Mouse (Mus musculus) ES-E14 (cell line): ENCODE results near the gene Retsat. TPM values are rescaled to one million over a fixed set of nuclear protein-coding genes. Genes with fewer than 3 reads are reported as not detected.

Source experiments
- DNase-seq: peaks from one replicate; pipeline ENCODE4 v3.0.0-alpha.2; 2013; ENCODE audit warnings: low read depth, low spot score
- H3K27ac ChIP-seq: 2 replicates; pipeline ENCODE4 v1.5.1; 2012; ENCODE audit warnings: low read depth, mild to moderate bottlenecking, low read length, moderate library complexity, mixed read lengths; ENCODE audit not compliant: poor library complexity, insufficient read depth, severe bottlenecking
- H3K36me3 ChIP-seq: 2 replicates; pipeline ENCODE4 v1.6.1; 2012; ENCODE audit warnings: mild to moderate bottlenecking, low read length, moderate library complexity, mixed read lengths; ENCODE audit not compliant: control insufficient read depth, poor library complexity, insufficient read depth, severe bottlenecking
- H3K4me1 ChIP-seq, 2 experiments: fragments of 150-350 bp in 1 of 2; sonication (generic) in 1 of 2; 2 replicates each; pipeline ENCODE4 v1.6.1; 2012; ENCODE audit warnings: low read length in 2 of 2, mild to moderate bottlenecking in 1 of 2, mixed read lengths in 1 of 2; ENCODE audit not compliant: control insufficient read depth in 2 of 2, insufficient read depth in 2 of 2, poor library complexity in 1 of 2
- H3K4me3 ChIP-seq, 2 experiments: fragments of 150-350 bp in 1 of 2; sonication (generic) in 1 of 2; 2 replicates each; pipeline ENCODE4 v1.5.1; 2012; ENCODE audit warnings: low read length in 2 of 2, low read depth in 1 of 2, mild to moderate bottlenecking in 1 of 2, mixed read lengths in 1 of 2; ENCODE audit not compliant: insufficient read depth in 1 of 2, poor library complexity in 1 of 2, severe bottlenecking in 1 of 2
- H3K9ac ChIP-seq: 2 replicates; pipeline ENCODE4 v1.6.1; 2012; ENCODE audit warnings: low read depth, mild to moderate bottlenecking, low read length, mixed read lengths; ENCODE audit not compliant: poor library complexity, insufficient read depth, severe bottlenecking
- H3K9me3 ChIP-seq: fragments of 150-350 bp; sonication (generic); 2 replicates; pipeline ENCODE4 v1.6.1; 2012; ENCODE audit warnings: low read depth, mild to moderate bottlenecking, low read length; ENCODE audit not compliant: control insufficient read depth, insufficient read depth
- CHD2 ChIP-seq: IDR thresholded peaks from 2 replicates; pipeline ENCODE4 v1.6.1; 2014; ENCODE audit warnings: mild to moderate bottlenecking, low read depth, low read length, inconsistent platforms
- HCFC1 ChIP-seq: IDR thresholded peaks from 2 replicates; pipeline ENCODE4 v1.6.1; 2012; ENCODE audit warnings: low read length, inconsistent platforms, borderline replicate concordance; ENCODE audit not compliant: insufficient read depth
- MAFK ChIP-seq: IDR thresholded peaks from 2 replicates; pipeline ENCODE4 v1.6.1; 2014; ENCODE audit warnings: mild to moderate bottlenecking, low read depth, low read length, inconsistent platforms; ENCODE audit not compliant: insufficient read depth
- ZC3H11A ChIP-seq: IDR thresholded peaks from 2 replicates; pipeline ENCODE4 v1.6.1; 2012; ENCODE audit warnings: low read depth, mild to moderate bottlenecking, inconsistent platforms, low read length, borderline replicate concordance
- ZNF384 ChIP-seq: IDR thresholded peaks from 2 replicates; pipeline ENCODE4 v1.6.1; 2012; ENCODE audit warnings: low read depth, low read length, inconsistent platforms
- in situ Hi-C, 2 experiments: fragments of 600-800 bp; cut with MboI; formaldehyde crosslinking; loops; one replicate each; pipeline ENCODE4 v1.15.1; 2025; ENCODE audit warnings: low sequenced_read_pairs in 2 of 2, inconsistent platforms in 1 of 2; ENCODE audit not compliant: unreplicated experiment in 2 of 2
- total RNA-seq: library from RNA; depleted of rRNA; stranded (reverse); fragments of 300-350 nt; gene quantifications from 2 replicates; pipeline ENCODE4 v1.2.3, GENCODE M21; 2012

The Retsat gene
- total RNA-seq, 1 experiment: 20.2 TPM

GRCm38 (mm10) chr6:72570644-72571397 lies 27.5 kb upstream of the Retsat start:
- Histone ChIP-seq H3K4me3 (no peak overlapping the region), H3K9ac (no peak overlapping the region), H3K4me1 (no peaks in the 10 kb centered on the region), H3K27ac (no peak overlapping the region), H3K36me3 (no peaks in the 10 kb centered on the region), H3K9me3 (no peaks in the 10 kb centered on the region)
- no peak for TF ChIP-seq MAFK
- no peak for TF ChIP-seq CHD2
- in situ Hi-C loops: no loop called here
- no peak for DNase-seq

GRCm38 (mm10) chr6:72571826-72572225 lies 26.4 kb upstream of the Retsat start:
- in situ Hi-C loops: no loop called here

GRCm38 (mm10) chr6:72576041-72576440 lies 22.2 kb upstream of the Retsat start:
- no peaks in the 10 kb centered on the region for H3K9me3 ChIP-seq
- in situ Hi-C loops: no loop called here
- DNase-seq: no peak
- TF ChIP-seq HCFC1 (no peak), MAFK (no peak), ZNF384 (no peak), ZC3H11A (no peak), CHD2 (no peak)
- H3K9ac ChIP-seq: no peak overlapping the region
- H3K4me1 ChIP-seq: no peaks in the 10 kb centered on the region
- no peak overlapping the region for H3K27ac ChIP-seq
- H3K36me3 ChIP-seq: no peaks in the 10 kb centered on the region
- no peak overlapping the region for H3K4me3 ChIP-seq

More at GRCm38 (mm10) chr6:72571826-72572225, 26.4 kb upstream of the Retsat start:
- TF ChIP-seq CHD2 (no peak), ZC3H11A (no peak)
- H3K9me3 ChIP-seq: no peaks in the 10 kb centered on the region
- no peaks in the 10 kb centered on the region for H3K36me3 ChIP-seq
- no peaks in the 10 kb centered on the region for H3K4me1 ChIP-seq
- no peak overlapping the region for H3K27ac ChIP-seq
- no peak overlapping the region for H3K4me3 ChIP-seq
- H3K9ac ChIP-seq: no peak overlapping the region
- no peak for DNase-seq

- in situ Hi-C loops: no loop called here
- Histone ChIP-seq H3K4me3 (no peak overlapping the region), H3K4me1 (no peaks in the 10 kb centered on the region; a peak in 1 of 4 replicates), H3K36me3 (no peaks in the 10 kb centered on the region), H3K27ac (no peak overlapping the region), H3K9ac (no peak overlapping the region), H3K9me3 (no peaks in the 10 kb centered on the region)
- DNase-seq: no peak
- TF ChIP-seq CHD2: no peak
- TF ChIP-seq ZC3H11A: no peak
- no peak for TF ChIP-seq MAFK
- no peak for TF ChIP-seq HCFC1
- TF ChIP-seq ZNF384: no peak
These were observed 16.5 kb upstream of the Retsat start for GRCm38 (mm10) chr6:72581625-72582382.
